Mouse (Mus musculus): Measurements from ENCODE around the gene Stub1.

- no peak for TF ChIP-seq CTCF (IDR thresholded peaks at IDR 0.05; ENCODE audit: control insufficient read depth, insufficient read depth, insufficient read length)
- TF ChIP-seq USF1 (IDR thresholded peaks at IDR 0.05; ENCODE audit: low read depth), result no peak
- TF ChIP-seq MYOD1 (IDR thresholded peaks at IDR 0.05; ENCODE audit: control insufficient read depth, insufficient read length, low read depth), result no peak
- TF ChIP-seq CEBPB (IDR thresholded peaks at IDR 0.05; ENCODE audit: low read depth), result no peak
- no peak for TF ChIP-seq MAX (IDR thresholded peaks at IDR 0.05)
- no peak for TF ChIP-seq FOSL1 (IDR thresholded peaks at IDR 0.05; ENCODE audit: insufficient read depth, low read length, poor library complexity, severe bottlenecking)
Observed at GRCm38 (mm10) chr17:25792615-25793014, 40.6 kb downstream of the Stub1 start, which contains the start of gene Fam173a.
